Mouse (Mus musculus) forelimb bud, embryonic 11.5 days (tissue): ENCODE measurements at regions not wholly inside any gene's neighbourhood (a gene's known extent, or its start where the extent isn't known, plus 50 kb on each side); places are given as distances from the start of the nearest gene placed in this dataset.

Experiments
- DNase-seq: peaks from one replicate; pipeline ENCODE4 v3.0.0-alpha.2; 2012; ENCODE audit warnings: low read depth, low spot score

- DNase-seq, result peak; percentile 96
Measured at GRCm38 (mm10) chr9:41228425-41229224, 67.1 kb upstream of the Ubash3b start.

- no peak for DNase-seq
Measured at GRCm38 (mm10) chr9:41223406-41223805, 61.9 kb upstream of the Ubash3b start.

DNA sequence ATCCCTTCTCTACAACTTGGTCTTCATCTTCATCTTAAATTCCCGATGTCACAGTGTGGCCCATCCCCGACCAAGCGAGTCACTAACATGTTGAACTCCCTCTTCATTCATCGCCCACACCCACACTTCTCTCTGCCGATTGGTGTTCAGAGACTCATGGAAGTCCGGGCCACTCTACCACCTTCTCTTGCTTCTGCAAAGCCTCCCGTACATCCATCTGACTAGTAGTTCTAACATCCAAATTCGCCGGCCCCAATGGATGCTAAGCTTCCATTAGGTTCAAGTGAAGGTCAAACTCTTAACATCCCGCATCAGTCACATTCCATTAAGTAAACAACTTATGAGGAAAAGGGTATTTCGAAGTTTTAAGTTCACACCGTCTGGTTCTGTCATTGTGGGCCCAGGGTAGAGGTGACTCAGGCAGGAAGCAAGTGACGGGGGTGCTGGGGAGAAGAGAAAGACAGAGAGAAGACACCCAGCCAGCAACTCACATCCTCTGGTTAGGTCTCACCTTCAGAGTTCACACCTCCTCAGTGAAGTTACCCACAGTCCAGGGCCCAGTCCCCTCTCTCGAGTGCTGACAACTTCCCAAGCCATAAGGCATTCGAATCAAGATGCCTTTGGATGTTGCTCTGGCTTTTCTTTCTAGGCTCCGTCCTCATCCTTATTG is 61.0 kb upstream of the Ubash3b start:
- no peak for DNase-seq

DNA sequence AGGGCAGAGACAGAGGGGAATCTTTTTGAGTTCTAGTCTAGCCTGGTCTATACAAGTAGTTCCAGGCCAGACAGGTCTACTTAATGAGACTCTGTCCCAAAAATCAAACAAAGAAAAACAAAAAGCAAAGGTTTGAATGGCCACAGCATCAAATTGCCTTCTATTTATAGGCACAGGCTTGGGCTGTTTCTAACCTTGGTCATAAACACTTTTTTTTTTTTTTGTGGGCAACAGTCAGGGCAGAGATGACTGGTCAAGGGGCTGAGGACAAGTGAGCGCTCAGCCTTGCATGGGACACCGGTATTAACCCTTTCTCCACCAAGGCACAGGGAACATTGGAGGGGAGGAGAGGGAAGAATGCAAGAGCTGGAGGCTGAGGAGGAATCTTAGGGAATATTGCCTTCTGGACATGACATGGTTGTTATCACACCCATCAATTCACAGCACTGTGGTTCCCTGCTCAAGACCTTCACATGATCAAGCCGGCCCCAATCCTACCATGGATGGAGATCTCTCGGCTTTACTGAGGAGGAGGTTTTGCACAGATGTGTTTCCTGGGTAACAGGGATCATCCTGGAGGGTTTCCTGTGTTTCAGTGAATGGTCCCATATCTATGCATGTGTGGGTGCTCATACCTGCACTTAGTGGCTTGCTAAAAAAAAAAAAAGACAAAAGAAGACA is 59.8 kb upstream of the Ubash3b start:
- no peak for DNase-seq

- no peak for DNase-seq
Measured at GRCm38 (mm10) chr9:41220105-41220669, 58.7 kb upstream of the Ubash3b start.

DNA sequence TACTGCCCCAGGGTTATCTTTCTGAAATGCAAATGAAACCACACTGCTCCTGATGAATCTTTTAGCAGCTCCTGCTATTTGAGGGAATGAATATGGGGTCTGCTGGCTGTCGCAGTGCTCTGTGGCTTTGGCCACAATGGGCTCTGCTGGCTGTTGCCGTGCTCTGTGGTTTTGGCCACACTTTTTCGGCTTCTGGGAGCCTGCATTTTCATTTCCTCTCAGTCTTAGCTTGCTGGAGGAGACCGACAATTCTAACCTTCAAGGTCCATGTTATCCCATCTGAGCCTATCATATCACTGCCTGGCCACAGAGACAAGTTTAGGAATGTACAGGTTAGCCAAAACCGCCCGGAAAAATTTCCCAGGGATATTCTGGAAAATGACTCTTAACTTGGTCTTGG is 57.2 kb upstream of the Ubash3b start:
- DNase-seq, result no peak

GRCm38 (mm10) chr9:41216248-41216647 is 54.8 kb upstream of the Ubash3b start:
- no peak for DNase-seq

GRCm38 (mm10) chr9:41215026-41215425 is 53.5 kb upstream of the Ubash3b start:
- DNase-seq, result no peak

- no peak for DNase-seq
Measured at GRCm38 (mm10) chr9:41212943-41213529, 51.5 kb upstream of the Ubash3b start.

- peak; percentile 86 for DNase-seq
Measured at GRCm38 (mm10) chr9:41212303-41212901, 50.9 kb upstream of the Ubash3b start.

DNA sequence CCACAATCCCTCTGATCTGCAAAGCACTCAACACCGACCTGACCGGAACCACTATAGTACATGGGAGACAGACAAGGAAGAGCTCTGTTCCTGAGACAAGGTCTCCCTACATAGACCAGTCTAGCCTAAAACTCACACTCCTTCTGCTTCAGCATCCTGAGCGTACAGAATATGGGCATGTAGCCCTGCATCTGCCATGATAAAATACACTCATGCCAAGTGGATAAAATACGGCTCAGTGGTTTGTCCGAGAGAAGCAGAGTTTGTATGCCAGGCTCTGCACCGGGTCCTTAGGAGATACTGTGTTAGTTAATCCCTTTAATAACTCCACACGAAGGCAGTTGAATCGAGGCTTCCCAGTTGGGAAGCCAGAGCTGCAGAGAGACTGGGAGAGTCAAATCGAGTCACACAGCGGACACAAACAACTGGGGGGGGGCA is 50.4 kb upstream of the Ubash3b start:
- DNase-seq, result no peak
